Mouse (Mus musculus) cerebellum, postnatal 14 days (tissue): ENCODE measurements at regions not wholly inside any gene's neighbourhood (a gene's known extent, or its start where the extent isn't known, plus 50 kb on each side); places are given as distances from the start of the nearest gene placed in this dataset.

Experiments
- DNase-seq, 2 experiments: peaks; one replicate each; pipeline ENCODE4 v3.0.0; 2021; ENCODE audit warnings: mixed read lengths in 2 of 2

- peak in 1 of 2 experiments; percentile 6 for DNase-seq
Observed at GRCm38 (mm10) chr9:68072624-68073023, 232.4 kb downstream of the Vps13c start.

GRCm38 (mm10) chr9:68077329-68077728 is 237.1 kb downstream of the Vps13c start:
- DNase-seq, result no peak

- DNase-seq, result no peak
Observed at GRCm38 (mm10) chr9:68083341-68083740, 243.1 kb downstream of the Vps13c start.

GRCm38 (mm10) chr9:68084966-68085365 is 244.8 kb downstream of the Vps13c start:
- DNase-seq, result no peak

- DNase-seq, result peak; percentile 28
Observed at GRCm38 (mm10) chr9:68094561-68094960, 254.4 kb downstream of the Vps13c start.

GRCm38 (mm10) chr9:68109841-68110240 is 269.6 kb downstream of the Vps13c start:
- no peak for DNase-seq

- DNase-seq, result no peak
Observed at GRCm38 (mm10) chr9:68115151-68115690, 275.0 kb downstream of the Vps13c start.

GRCm38 (mm10) chr9:68116221-68116741 is 276.1 kb downstream of the Vps13c start:
- DNase-seq, result peak; percentile 65 to 71

- no peak for DNase-seq
Observed at GRCm38 (mm10) chr9:68118266-68118665, 278.1 kb downstream of the Vps13c start.

- no peak for DNase-seq
Observed at GRCm38 (mm10) chr9:68122266-68122665, 282.1 kb downstream of the Vps13c start.

- no peak for DNase-seq
Observed at GRCm38 (mm10) chr9:68131263-68131662, 291.1 kb downstream of the Vps13c start.

GRCm38 (mm10) chr9:68135446-68136050 is 295.4 kb downstream of the Vps13c start:
- peak in 1 of 2 experiments; percentile 18 for DNase-seq

GRCm38 (mm10) chr9:68162813-68163570 is 322.8 kb downstream of the Vps13c start:
- DNase-seq, result peak; percentile 5 to 13

- no peak for DNase-seq
Observed at GRCm38 (mm10) chr9:68166556-68166955, 326.4 kb downstream of the Vps13c start.

- DNase-seq, result peak; percentile 13 to 33
Observed at GRCm38 (mm10) chr9:68188921-68189320, 348.7 kb downstream of the Vps13c start.

GRCm38 (mm10) chr9:68199831-68200230 is 359.6 kb downstream of the Vps13c start:
- DNase-seq, result peak in 1 of 2 experiments; percentile 8

- DNase-seq, result peak in 1 of 2 experiments; percentile 16
Observed at GRCm38 (mm10) chr9:68201031-68201430, 360.8 kb downstream of the Vps13c start.

- DNase-seq, result no peak
Observed at GRCm38 (mm10) chr9:68225694-68226093, 385.5 kb downstream of the Vps13c start.

- DNase-seq, result peak; percentile 56
Observed at GRCm38 (mm10) chr9:68231131-68231530, 390.9 kb downstream of the Vps13c start.

- peak; percentile 29 to 51 for DNase-seq
Observed at GRCm38 (mm10) chr9:68234979-68235649, 394.9 kb downstream of the Vps13c start.

- DNase-seq, result no peak
Observed at GRCm38 (mm10) chr9:68239121-68239520, 398.9 kb downstream of the Vps13c start.

GRCm38 (mm10) chr9:68239551-68239950 is 399.4 kb downstream of the Vps13c start:
- no peak for DNase-seq

- DNase-seq, result no peak
Observed at GRCm38 (mm10) chr9:68250011-68250410, 403.6 kb upstream of the Rora start.
